Mouse (Mus musculus) MN1 (cell line): ENCODE measurements around the gene Bach2.

Experiments
- DNase-seq: peaks from one replicate; pipeline ENCODE4 v3.0.0-alpha.2; 2016; ENCODE audit warnings: low spot score

Gene Bach2

DNA sequence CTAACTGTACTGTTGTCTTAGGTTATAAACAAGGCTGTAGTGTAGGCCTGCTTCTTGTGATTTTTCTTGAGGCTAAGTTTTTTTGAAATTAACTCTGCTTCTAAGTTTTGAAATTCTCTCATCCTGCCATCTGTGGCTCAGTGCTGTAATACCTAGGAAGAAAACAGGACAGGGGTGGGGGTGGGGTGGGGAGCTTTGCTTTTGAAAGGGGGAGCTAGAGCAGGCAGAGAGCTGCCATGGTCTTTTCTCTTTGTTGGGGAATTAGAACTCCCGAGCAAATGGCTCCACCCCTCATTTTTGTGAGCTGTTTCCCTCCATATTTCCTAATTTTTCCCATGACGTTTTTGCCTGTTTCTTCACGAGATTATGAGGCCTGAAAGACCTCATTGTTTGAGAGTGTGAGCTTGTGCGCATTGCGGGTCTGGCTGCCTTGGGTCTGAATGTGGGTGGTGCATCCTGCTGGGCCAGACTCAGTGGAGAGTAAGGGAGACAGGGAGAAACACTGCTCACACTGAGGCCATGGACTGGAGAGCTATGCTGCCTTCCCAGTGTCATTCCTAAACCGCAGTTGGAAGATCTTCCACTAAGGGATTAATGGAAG lies 58.6 kb downstream of the Bach2 start:
- no peak for DNase-seq

DNA sequence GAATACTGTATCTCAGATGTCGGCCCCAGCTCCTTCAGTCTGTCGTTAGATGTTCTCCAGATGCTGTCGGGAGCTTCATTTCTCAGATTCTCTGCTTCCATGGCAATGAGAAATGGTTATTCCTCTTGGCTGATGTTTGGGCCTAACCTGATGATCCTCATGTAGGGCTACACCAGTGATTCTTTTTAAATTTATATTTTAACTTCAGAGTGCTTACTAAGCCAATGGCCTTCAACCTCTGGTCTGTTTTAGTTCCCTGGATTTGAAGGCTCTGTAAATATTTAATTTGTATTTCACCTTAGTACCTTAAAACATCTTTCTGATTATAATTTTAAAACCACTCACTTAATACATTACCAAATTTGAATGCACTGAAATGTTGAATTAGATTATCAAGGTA lies 60.6 kb downstream of the Bach2 start:
- DNase-seq, result no peak

DNA sequence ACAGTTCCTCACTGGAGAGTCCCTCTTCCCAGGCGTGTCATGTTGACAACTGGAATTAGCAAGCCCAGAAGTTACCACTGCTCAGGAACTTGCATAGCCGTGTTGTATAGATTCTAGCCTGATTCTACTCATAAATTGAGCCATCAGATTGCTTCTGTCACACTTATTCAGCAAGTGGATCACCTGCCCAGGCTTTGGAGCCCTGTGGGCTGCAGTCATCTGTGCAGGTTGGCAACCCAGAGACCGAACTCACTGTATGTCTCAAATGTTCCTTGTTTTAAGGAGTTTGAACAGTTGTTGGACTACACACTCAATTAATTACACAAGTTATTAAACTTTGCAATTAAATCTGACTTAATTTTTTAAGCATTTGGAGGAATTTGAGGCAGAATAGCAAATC lies 61.4 kb downstream of the Bach2 start:
- no peak for DNase-seq

DNA sequence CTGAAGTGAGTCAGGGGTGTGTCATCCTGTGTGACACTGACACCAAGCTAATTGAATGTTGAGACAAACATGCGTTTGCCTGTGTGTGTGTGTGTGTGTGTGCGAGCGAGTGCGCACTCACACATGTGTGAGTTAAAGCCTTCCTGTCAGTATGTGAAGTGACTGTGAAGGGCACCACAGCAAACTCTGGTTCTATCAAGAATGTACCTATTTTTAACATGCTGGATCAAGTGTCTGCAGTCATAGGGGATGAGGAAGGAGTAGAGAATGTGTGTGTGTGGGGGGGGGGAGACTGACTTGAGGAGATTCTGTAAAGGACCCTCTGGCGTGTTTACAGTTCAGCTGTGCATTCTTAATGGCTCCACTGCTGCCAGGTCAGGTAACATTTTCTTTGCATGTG lies 64.1 kb downstream of the Bach2 start:
- DNase-seq, result peak; percentile 37

GRCm38 (mm10) chr4:32303076-32303475 lies 64.5 kb downstream of the Bach2 start:
- peak; percentile 81 for DNase-seq

DNA sequence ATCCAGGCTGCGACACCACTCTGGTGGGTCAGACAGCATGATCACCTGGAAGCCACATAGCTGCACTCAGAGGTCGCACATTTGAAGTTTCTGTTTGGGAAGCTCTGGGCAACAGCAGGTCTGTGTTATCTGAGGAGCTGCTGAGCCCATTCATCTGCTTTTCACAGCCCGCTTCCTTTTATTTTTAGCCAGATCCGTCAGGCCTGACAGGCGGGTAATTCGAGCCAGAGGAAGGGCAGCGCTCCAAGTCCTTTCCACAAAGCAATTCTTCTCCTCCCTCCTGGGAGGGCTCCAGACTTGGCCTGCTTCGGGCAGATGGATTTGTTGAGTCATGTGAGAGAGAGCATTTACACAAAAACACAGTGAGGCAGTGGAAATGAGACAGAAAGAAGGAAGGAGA lies 65.1 kb downstream of the Bach2 start:
- DNase-seq, result peak; percentile 90

DNA sequence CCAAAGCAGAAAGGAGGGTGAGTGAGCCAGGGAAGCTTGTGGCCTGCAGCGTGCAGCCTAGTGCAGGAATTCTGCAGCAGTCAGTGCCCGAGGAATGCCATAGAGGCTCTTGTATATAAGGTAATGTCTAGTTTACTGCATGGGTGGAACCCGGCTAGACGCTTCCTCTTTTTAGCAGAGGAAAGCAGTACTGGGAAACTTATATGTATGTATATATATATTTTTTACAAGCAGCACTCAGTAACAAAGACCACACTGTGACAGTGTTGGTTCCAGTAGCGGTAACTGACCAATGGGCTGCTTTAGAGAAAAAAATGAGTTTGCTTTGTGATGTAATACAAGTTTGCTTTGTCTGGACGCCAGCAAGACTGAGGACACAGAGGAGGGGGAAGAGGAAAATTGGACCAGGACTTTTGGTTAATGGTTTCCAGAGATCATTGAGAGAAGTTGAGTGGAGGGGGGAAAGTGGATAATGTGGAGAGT lies 65.7 kb downstream of the Bach2 start:
- DNase-seq, result no peak

DNA sequence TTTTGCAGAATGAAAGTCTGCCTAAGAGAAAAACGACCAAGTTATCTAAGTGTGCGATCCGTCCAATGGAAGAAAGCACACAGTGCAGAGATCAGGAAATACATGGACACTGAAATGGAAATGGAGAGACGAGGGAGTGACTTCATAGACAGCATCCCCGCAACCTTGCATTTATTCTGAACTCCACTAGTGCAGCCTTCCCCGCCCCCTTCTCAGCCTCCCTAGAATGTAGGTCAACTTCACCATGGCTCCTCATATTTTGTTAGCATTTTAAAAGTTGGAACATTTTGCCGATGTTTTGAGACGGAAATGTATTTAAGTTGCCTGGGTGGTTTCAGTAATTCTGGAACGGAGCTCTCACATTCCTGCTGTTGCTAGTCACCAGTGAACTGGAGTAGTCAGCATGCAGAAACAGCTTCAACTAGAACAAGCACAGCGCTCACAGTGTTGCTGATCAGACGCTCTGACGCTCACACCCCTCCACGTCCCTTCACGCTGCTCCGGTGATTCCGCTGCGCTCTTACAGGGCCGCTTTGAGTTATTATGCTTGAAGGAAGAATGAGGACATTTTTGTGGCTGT lies 66.5 kb downstream of the Bach2 start:
- DNase-seq, result no peak

DNA sequence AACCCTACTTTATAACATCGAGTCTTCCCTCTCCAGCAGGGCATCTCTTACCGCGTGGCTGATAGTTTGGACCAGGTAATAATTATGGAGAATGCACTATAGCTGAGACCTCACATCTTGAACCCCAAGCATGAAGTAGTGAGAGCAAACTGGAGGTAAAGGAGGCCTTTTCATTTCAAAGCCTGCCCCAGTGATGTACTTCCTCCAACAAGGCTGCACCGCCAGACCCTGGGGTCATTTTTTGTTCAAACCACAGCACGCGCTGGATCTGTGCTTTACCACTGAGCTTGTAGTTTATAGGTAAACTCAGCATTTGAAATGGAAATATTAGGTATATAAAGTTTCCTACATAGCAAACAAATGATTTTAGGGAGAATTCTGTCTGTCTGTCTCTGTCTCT lies 67.1 kb downstream of the Bach2 start:
- DNase-seq, result no peak

DNA sequence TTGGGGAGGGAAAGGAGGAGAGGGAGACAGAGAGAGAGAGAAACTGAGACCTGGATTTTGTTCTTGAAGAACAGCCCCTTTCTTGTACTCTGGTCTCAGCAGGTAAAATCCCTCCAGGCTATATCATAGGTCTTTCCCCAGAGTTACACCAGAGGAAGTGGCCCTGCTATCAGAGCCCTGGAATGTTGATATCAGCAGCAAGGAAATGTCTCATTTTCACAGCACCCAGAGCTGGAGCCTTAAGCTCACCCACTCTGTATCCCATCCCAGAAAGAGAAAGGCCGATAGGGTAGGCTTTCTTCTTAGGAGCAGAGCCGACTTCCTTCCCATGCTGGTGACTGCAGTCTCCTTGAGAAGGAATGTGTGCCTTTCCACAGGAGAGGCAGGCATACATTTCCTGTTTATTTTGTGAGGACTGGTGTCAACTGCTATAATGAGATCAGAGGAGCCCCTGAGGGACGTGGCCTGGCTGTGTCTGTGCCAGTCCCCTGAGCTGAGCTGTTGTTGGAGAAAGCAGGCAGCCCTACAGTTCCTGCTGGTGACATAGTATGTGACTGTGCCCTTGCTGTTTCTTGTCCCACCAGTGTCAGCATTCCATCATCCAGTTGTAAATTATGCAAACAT lies 67.7 kb downstream of the Bach2 start:
- no peak for DNase-seq

DNA sequence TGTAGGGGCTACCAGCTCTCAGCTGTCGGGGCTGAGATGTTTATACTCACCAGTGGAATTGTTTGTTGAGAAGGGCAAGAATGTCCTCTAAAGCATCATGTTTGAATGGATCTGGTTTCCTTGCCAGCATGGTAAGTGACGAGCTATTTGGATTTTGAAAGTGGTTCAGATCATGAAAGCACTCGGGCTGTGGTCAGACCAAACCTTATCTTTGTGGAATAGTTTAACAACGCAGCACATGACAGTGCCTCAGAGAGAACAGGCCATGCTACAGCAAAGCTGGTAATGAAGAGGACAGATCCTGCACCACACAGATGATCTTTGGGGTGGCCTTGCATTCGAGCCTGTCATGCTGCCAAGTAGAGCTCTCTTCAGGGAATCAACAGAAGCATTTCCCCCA lies 68.6 kb downstream of the Bach2 start:
- no peak for DNase-seq

- DNase-seq, result no peak
Observed at GRCm38 (mm10) chr4:32312171-32312946, 73.8 kb downstream of the Bach2 start.

DNA sequence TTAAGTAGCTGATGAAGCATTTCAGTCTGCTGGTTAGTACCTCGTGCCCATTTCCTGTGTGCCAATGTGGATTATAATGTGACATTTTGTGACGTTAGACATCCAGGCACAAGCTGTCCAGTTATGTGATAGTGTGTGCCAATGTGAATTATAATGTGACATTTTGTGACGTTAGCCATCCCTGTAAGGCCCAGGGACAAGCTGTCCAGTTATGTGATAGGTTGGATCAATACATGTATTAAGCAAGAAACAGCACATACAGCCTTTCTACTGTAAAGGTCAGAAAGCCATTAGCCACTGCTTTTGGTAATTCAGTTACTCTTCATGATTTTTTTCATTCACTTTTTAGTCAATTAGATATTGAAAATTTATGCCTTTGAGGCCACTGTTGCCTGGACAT lies 76.3 kb downstream of the Bach2 start:
- DNase-seq, result no peak

DNA sequence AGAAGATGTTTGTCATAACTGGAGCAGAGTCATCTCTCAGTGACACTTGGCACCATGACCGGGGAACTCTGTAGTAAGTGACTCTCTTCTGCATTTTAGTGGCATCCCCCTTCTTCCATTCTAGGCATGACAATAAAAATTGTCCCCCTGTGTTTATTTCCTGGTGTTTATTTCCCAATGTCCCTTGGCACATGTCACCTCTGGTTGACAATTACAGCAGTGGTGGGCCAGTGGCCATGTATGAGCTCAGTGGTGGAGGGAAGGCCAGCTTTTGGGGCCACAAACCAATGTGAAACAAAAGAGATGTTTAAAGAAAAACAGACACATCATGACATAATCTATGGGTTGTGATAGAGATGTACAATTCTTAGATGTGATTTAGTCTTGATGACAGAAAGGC lies 80.0 kb downstream of the Bach2 start:
- DNase-seq, result no peak

DNA sequence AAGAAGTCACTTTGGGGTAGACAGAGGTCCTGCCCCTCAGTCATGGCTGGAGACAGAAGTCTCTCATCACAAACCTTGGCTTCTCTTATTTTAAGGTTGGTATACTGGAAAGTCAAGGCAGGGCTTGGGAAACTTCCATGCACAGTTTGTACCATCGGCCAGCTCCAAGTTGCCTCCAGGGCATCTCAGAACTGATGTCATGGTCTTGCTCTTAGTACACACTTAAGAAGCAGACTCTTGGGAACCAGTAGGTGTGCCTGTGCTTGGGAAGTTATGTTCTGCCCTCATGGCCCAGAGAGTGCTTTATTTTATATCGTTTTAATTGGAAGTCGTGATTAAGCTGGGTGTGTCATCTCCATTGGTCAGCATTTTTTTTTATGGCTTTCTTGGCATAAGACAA lies 80.7 kb downstream of the Bach2 start:
- DNase-seq, result no peak

GRCm38 (mm10) chr4:32320039-32320438 lies 81.4 kb downstream of the Bach2 start:
- DNase-seq, result peak; percentile 32

- DNase-seq, result no peak
Observed at GRCm38 (mm10) chr4:32324111-32324510, 85.5 kb downstream of the Bach2 start.

GRCm38 (mm10) chr4:32324967-32325366 lies 86.4 kb downstream of the Bach2 start:
- DNase-seq, result no peak

DNA sequence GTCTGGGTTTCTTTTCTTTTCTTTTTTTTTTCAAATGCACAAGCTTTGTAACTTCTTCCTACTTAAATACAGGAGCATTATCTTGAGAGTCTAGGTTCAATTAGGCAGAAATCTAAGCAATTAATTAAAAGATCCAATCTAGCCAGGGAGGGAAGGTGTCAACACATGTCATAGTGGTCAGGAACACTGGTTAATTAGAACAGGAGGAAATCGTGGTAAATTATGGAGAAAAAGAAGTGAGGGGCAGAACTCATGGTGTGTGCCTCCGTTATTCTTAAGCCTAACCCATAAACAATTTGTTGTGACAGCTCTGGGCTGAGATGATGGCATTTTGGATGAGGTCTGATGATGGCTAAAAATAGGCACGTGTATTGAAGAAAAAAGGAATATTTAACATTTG lies 87.0 kb downstream of the Bach2 start:
- no peak for DNase-seq

GRCm38 (mm10) chr4:32326279-32326678 lies 87.7 kb downstream of the Bach2 start:
- no peak for DNase-seq

DNA sequence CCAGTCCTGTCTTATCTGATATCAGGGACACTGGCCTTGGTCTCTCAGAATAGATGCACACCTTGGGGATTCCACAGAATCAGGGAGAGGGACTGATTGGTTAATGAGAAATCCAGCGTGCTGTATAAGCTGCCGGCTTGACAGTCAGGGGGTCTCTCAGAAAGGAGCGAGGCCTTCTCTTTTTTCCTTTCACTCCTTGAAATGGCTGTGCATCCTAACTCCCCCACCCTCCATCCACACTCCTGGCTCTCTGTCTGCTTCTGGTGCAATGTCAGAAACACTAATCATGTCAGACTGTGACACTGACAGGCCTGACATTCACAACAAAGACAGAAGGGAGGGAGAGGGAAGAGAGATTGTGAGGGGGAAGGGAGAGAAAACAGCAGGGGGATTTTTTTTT lies 88.3 kb downstream of the Bach2 start:
- DNase-seq, result no peak

DNA sequence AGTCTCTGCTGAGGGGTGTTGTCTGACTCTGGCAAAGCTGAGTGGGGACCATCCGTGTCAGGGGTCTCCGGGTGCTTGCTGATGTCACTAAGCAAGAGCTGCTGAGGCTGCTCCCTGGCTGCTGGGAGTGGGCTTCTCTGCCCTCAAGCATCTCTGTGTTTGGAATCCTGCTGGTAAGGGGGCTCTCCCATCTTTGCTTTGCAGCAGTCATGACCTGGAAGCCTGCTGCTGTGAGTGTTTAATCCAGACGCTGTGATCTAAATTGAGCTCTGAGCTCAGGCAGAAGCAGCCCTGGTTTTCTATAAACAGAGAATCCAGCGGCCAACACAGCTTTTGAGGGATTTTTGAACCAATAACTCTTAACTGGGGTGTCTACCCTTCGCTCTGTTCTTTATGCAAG lies 89.0 kb downstream of the Bach2 start:
- DNase-seq, result no peak

GRCm38 (mm10) chr4:32328561-32328960 lies 90.0 kb downstream of the Bach2 start:
- DNase-seq, result no peak
